Mouse (Mus musculus): ENCODE results near the gene Tex21. TPM values are rescaled to one million over a fixed set of nuclear protein-coding genes. Genes with fewer than 3 reads are reported as not detected.

The Tex21 gene
- polyA plus RNA-seq, 1 experiment from 2014 or later, result not detected

- Histone ChIP-seq H3K4me3 (ENCODE audit: low read depth, low read length) (no peak overlapping the region), H3K27me3 (replicated peaks; ENCODE audit: control insufficient read depth, insufficient read depth, low read length) (no peaks in the 10 kb centered on the region), H3K9ac (ENCODE audit: low read depth, low read length) (no peak overlapping the region), H3K4me2 (replicated peaks; ENCODE audit: low read depth) (no peak overlapping the region), H3K9me3 (ENCODE audit: control insufficient read depth) (no peaks in the 10 kb centered on the region), H3K36me3 (ENCODE audit: control insufficient read depth, insufficient read depth) (peaks cover 31% of the 10 kb centered on the region), H3K4me1 (replicated peaks; ENCODE audit: control insufficient read depth, insufficient read depth, low read length) (no peaks in the 10 kb centered on the region), H3K27ac (ENCODE audit: low read depth, low read length) (no peak overlapping the region)
- 93% methylated on average over 17 of the region's 17 CpGs for WGBS
- ATAC-seq, result no peak
- TF ChIP-seq CTCF (IDR thresholded peaks at IDR 0.05; ENCODE audit: low read depth), result no peak
Observed at GRCm38 (mm10) chr12:76282532-76283173, 36.1 kb upstream of the Tex21 start.

GRCm38 (mm10) chr12:76282132-76282531 lies 35.6 kb upstream of the Tex21 start:
- no peak overlapping the region for H3K4me3 ChIP-seq (ENCODE audit: low read depth, low read length)
- ATAC-seq, result no peak
- H3K36me3 ChIP-seq (ENCODE audit: control insufficient read depth, insufficient read depth), result peaks cover 31% of the 10 kb centered on the region
- H3K27me3 ChIP-seq (replicated peaks; ENCODE audit: control insufficient read depth, insufficient read depth, low read length), result no peaks in the 10 kb centered on the region
- H3K27ac ChIP-seq (ENCODE audit: low read depth, low read length), result no peak overlapping the region
- H3K4me1 ChIP-seq (replicated peaks; ENCODE audit: control insufficient read depth, insufficient read depth, low read length), result no peaks in the 10 kb centered on the region
- H3K9ac ChIP-seq (ENCODE audit: low read depth, low read length), result no peak overlapping the region
- no peak overlapping the region for H3K4me2 ChIP-seq (replicated peaks; ENCODE audit: low read depth)
- 51% methylated on average over 4 of the region's 4 CpGs for WGBS
- TF ChIP-seq CTCF (IDR thresholded peaks at IDR 0.05; ENCODE audit: low read depth), result no peak
- no peaks in the 10 kb centered on the region for H3K9me3 ChIP-seq (ENCODE audit: control insufficient read depth)

DNA sequence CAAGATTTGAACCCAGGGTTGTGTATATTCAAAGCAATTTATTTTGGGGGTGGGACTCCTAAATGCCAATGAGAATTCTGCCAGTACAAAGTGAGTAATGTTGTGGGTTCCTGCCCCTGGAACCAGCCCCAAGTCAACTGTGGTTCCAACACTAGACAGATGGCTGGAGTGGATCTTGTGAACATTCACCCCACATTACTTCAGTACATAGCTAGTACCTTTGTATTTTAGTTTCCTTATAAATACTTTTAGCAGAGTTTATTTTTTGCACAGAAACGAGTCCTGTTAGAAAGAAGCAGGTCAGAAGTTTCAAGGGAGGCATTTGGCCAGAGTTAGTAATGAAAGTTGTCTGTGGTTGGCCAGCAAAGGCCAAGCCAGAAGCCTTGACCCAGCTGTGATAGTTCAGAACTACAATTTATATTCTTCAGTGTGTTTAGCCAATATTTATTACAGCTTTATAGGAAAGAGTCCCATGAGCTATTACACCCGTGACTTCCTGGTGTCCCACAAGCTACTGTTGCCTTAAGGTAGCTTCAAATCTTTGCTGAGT lies 34.6 kb upstream of the Tex21 start:
- H3K27ac ChIP-seq (ENCODE audit: low read depth, low read length), result no peak overlapping the region; the same call in 1 of the 2 replicates
- peaks cover 31% of the 10 kb centered on the region for H3K36me3 ChIP-seq (ENCODE audit: control insufficient read depth, insufficient read depth)
- H3K9ac ChIP-seq (ENCODE audit: low read depth, low read length), result no peak overlapping the region
- H3K27me3 ChIP-seq (replicated peaks; ENCODE audit: control insufficient read depth, insufficient read depth, low read length), result no peaks in the 10 kb centered on the region
- no peak for ATAC-seq
- no peaks in the 10 kb centered on the region for H3K9me3 ChIP-seq (ENCODE audit: control insufficient read depth)
- WGBS, result 69% methylated on average over 2 of the region's 2 CpGs
- H3K4me2 ChIP-seq (replicated peaks; ENCODE audit: low read depth), result no peak overlapping the region
- H3K4me3 ChIP-seq (ENCODE audit: low read depth, low read length), result no peak overlapping the region
- no peak for TF ChIP-seq CTCF (IDR thresholded peaks at IDR 0.05; ENCODE audit: low read depth)
- no peaks in the 10 kb centered on the region; the same call in 1 of the 2 replicates for H3K4me1 ChIP-seq (replicated peaks; ENCODE audit: control insufficient read depth, insufficient read depth, low read length)

DNA sequence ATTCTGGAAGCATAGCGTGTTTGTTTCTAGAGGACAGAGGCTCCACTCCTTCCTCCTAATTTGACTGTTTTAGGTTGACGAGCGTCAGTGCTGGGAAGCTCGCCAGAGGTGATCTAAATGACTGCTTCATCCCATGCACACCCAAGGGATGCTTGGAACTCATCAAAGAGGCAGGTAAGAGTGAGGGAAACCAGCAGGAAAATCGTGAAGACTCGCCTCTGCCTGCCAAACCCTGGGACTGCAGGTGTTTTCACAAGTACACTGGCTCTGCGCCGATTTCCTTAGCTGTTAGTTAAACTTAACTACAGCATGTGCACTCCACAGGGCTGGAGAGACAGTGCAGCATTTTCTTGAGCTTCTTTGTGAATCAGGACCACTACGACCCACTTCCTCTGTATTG lies 34.0 kb upstream of the Tex21 start:
- no peaks in the 10 kb centered on the region for H3K27me3 ChIP-seq (replicated peaks; ENCODE audit: control insufficient read depth, insufficient read depth, low read length)
- no peak for ATAC-seq
- no peak overlapping the region for H3K9ac ChIP-seq (ENCODE audit: low read depth, low read length)
- 90% methylated on average over 9 of the region's 9 CpGs for WGBS
- no peaks in the 10 kb centered on the region; the same call in 1 of the 2 replicates for H3K4me1 ChIP-seq (replicated peaks; ENCODE audit: control insufficient read depth, insufficient read depth, low read length)
- TF ChIP-seq CTCF (IDR thresholded peaks at IDR 0.05; ENCODE audit: low read depth), result no peak
- H3K36me3 ChIP-seq (ENCODE audit: control insufficient read depth, insufficient read depth), result peaks cover 31% of the 10 kb centered on the region
- no peak overlapping the region for H3K4me2 ChIP-seq (replicated peaks; ENCODE audit: low read depth)
- no peak overlapping the region for H3K27ac ChIP-seq (ENCODE audit: low read depth, low read length)
- H3K4me3 ChIP-seq (ENCODE audit: low read depth, low read length), result no peak overlapping the region
- H3K9me3 ChIP-seq (ENCODE audit: control insufficient read depth), result no peaks in the 10 kb centered on the region

- H3K4me2 ChIP-seq (replicated peaks; ENCODE audit: low read depth), result no peak overlapping the region
- H3K27ac ChIP-seq (ENCODE audit: low read depth, low read length), result no peak overlapping the region
- H3K27me3 ChIP-seq (replicated peaks; ENCODE audit: control insufficient read depth, insufficient read depth, low read length), result no peaks in the 10 kb centered on the region
- no peaks in the 10 kb centered on the region for H3K9me3 ChIP-seq (ENCODE audit: control insufficient read depth)
- peaks cover 15% of the 10 kb centered on the region for H3K36me3 ChIP-seq (ENCODE audit: control insufficient read depth, insufficient read depth)
- WGBS, result 61% methylated on average over 6 of the region's 6 CpGs
- H3K4me3 ChIP-seq (ENCODE audit: low read depth, low read length), result no peak overlapping the region
- H3K9ac ChIP-seq (ENCODE audit: low read depth, low read length), result no peak overlapping the region
- ATAC-seq, result no peak
- no peaks in the 10 kb centered on the region; the same call in 1 of the 2 replicates for H3K4me1 ChIP-seq (replicated peaks; ENCODE audit: control insufficient read depth, insufficient read depth, low read length)
- no peak for TF ChIP-seq CTCF (IDR thresholded peaks at IDR 0.05; ENCODE audit: low read depth)
Observed at GRCm38 (mm10) chr12:76278209-76278608, 31.7 kb upstream of the Tex21 start.

DNA sequence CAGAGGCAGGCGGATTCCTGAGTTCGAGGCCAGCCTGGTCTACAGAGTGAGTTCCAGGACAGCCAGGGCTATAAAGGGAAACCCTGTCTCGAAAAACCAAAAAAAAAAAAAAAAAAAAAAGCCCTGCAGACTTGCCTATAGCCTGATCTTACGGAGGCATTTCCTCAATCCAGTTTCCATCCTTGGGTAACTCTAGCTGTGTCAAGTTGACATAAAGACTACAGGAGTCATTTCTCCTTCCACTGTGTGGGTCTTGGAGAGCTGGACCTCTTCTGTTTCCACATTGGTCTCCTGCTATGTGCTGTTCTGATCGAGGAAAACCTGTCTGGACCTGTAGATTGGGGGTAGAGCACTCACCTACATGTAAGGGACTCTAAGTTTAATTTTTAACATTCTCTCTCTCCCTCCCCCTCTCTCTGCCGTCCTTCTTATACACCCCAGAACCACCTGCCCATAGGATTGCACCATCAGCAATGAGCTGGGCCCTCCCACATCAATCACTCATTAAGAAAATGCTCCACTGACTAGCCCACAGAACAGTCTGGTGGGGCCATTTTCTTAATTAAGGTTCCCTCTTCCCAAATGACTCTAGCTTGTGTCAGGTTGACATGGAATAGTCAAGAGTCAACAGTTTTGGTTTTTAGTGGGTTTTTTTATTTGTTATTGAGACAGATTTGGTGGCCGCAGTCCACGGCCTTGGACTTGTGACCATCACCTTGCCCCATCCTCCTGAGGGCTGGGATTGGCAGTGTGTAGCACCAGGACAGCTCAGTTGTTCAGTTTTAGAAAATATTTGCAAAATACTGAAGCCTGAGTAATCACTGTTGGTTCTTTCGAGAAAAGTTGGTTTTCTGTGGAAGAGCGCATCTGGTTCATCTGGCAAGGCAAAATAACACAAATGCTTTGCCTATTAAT lies 26.3 kb upstream of the Tex21 start:
- no peak overlapping the region for H3K4me3 ChIP-seq (ENCODE audit: low read depth, low read length)
- H3K27ac ChIP-seq (ENCODE audit: low read depth, low read length), result no peak overlapping the region
- H3K9ac ChIP-seq (ENCODE audit: low read depth, low read length), result no peak overlapping the region
- no peaks in the 10 kb centered on the region for H3K27me3 ChIP-seq (replicated peaks; ENCODE audit: control insufficient read depth, insufficient read depth, low read length)
- 72% methylated on average over 10 of the region's 10 CpGs for WGBS
- no peak overlapping the region for H3K4me2 ChIP-seq (replicated peaks; ENCODE audit: low read depth)
- TF ChIP-seq CTCF (IDR thresholded peaks at IDR 0.05; ENCODE audit: low read depth), result no peak
- no peak for ATAC-seq
- H3K4me1 ChIP-seq (replicated peaks; ENCODE audit: control insufficient read depth, insufficient read depth, low read length), result no peaks in the 10 kb centered on the region; the same call in 1 of the 2 replicates
- peaks cover 3% of the 10 kb centered on the region; the same call in 1 of the 2 replicates for H3K36me3 ChIP-seq (ENCODE audit: control insufficient read depth, insufficient read depth)
- H3K9me3 ChIP-seq (ENCODE audit: control insufficient read depth), result no peaks in the 10 kb centered on the region
